Mouse (Mus musculus): ENCODE results near the gene 4931428F04Rik.

4931428F04Rik gene

GRCm38 (mm10) chr8:105289805-105290460, at the start of gene 4931428F04Rik:
TSS of gene 4931428F04Rik (minus strand) at chr8:105289864.
- peak; percentile 73 for DNase-seq (ENCODE audit: low spot score)

DNA sequence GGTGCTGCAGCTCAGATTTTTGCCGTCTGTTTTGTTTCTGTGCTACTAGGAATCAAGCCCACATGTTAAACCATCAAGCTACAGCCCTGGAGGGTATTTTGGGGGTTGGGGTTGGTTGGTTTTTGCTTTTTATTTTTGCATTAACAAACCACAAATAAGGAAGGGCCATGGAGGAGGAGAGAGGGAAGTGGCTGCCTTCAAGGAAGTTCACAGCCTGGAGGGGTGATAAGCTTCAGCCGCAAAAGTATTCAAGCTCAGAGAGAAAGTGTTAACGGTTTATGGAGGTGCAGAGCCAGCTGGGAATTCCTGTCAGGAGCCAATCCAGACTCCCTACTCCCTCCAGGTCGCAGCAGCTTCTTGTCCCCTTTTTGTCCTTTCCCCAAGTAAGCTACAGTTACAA, 49.3 kb upstream of the 4931428F04Rik start:
- no peak for DNase-seq (ENCODE audit: low spot score)

GRCm38 (mm10) chr8:105336373-105337130, 46.9 kb upstream of the 4931428F04Rik start:
- no peak for DNase-seq (ENCODE audit: low spot score)

DNA sequence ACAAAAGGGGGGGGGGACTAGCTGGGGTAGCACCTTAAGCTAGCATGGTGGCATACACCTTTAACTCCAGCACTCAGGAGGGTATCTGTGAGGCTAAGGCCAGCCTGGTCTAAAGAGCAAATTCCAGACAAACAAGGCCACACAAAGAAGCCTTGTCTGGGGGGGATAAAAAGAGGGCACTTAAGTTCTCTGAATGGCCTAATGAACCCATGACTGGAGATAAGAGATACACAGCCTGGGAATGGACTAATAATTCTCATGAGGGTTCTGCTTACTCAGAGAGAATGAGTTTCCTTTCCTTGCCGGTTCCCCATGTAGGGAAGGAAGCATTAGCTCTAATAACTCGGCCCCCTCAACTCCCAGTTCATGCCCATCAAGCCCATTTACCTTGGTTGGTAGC, 42.9 kb upstream of the 4931428F04Rik start:
- no peak for DNase-seq (ENCODE audit: low spot score)

DNA sequence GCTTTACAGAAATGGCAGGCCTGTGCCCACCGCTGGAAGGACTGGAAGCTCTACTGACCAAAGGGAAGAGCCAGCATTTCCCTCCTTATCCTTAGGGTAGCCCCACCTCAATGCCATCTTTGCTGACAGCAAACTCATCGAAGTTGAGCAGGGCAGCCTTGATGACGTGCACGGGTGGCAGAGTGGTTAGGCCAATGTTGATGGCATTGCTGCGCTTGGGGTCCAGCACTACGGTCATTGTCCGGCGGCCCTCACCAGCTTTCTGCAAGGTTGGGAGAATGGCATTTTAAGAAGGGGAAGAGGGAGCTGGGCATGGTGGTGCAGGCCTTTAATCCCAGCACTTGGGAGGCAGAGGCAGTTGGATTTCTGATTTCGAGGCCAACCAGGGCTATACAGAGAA, 42.3 kb upstream of the 4931428F04Rik start:
- no peak for DNase-seq (ENCODE audit: low spot score)

- DNase-seq (ENCODE audit: low spot score) = no peak
These were observed 41.8 kb upstream of the 4931428F04Rik start for GRCm38 (mm10) chr8:105331469-105331868.

DNA sequence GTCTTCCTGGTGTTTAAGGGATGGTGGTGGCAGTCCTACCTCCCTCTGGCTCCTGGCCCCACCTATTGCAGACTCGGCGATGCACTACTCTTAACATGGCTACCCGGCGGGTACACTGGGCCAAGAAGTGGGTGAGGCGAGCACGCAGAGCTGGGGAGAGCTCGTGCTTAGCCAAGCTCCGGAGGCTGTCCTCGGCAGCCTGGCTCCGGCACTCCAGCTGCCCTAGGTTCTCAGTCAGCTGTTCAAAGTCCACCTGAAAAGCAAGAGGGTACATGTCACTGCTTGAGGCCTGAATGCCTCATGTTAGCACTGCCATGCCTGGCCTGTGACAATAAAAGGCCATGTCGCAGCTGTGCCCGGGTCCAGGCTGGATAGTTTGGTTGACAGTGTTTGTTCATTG, 40.7 kb upstream of the 4931428F04Rik start:
- no peak for DNase-seq (ENCODE audit: low spot score)

DNA sequence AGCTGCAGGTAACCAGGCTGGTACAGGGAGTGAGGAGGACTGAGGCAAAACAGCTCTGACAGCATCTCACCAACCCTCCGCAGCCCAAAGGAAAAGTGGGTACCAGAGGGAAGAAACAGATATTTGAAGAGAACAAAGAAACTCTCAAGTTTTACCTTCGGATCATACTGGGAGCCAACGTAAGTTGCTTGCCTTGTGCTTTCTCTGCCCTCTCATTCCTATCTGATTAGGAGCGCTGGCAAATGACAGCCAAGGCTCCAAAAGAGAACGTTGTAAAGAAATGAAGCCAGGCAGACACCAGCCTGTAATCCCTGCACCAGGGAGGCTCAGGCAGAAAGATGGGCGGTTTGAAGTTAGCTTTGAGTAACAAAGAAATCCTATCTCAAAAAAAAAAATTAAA, 37.3 kb upstream of the 4931428F04Rik start:
- DNase-seq (ENCODE audit: low spot score) = no peak

DNA sequence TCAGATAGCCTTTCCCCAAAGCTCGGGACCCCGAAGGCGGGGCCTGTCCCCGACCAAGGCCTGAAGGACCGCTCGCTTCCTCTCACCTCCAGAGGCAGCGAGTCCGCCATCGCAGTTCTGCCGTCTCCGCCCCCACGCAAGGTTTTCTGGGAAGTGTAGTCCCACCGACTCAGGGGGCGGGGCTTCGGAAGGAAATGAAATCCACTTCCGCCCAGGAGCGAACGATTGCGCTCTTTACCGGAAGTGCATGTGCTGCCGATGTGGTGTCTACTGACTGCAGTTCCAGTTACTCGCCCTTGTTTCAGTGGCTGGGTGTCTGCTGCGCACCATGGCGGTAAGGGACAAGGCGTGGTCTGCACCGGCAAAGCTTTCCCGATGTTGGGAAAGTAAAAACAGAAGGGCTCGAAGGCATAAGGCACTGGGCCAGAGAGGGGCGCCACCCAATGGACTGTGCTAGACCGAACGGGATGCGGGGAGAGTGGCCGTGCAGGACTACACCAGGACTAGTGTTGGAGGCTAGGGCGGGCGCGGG, 36.5 kb upstream of the 4931428F04Rik start, which contains the start of the genes Lrrc29 and Tmem208:
Gene Lrrc29, minus strand, starts transcription at position 138 of the 532 bp plus-strand sequence.
Gene Tmem208, plus strand, starts transcription at position 214 of the 532 bp plus-strand sequence.
- peak; percentile 98 for DNase-seq (ENCODE audit: low spot score)

- no peak for DNase-seq (ENCODE audit: low spot score)
These were observed 36.0 kb upstream of the 4931428F04Rik start for GRCm38 (mm10) chr8:105325641-105326093.

DNA sequence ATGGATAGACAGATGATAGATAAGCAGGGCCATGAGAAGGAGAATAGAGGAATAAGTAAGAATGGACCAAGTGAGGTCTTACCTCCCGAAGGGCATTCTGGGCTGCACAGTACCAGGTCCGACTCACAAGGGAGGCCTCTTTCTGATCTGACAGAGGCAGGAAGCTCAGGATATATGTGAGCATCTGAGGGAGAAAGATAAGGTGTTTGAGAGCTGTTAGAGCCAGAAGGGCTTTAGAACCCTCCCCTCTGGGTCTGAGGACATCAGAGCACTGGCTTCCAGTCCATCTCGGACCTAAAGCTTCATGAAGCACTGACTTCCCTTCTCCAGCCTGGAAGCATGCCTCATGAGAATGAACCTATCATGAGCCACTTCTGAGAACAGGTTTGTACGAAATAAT, 33.5 kb upstream of the 4931428F04Rik start:
- no peak for DNase-seq (ENCODE audit: low spot score)

DNA sequence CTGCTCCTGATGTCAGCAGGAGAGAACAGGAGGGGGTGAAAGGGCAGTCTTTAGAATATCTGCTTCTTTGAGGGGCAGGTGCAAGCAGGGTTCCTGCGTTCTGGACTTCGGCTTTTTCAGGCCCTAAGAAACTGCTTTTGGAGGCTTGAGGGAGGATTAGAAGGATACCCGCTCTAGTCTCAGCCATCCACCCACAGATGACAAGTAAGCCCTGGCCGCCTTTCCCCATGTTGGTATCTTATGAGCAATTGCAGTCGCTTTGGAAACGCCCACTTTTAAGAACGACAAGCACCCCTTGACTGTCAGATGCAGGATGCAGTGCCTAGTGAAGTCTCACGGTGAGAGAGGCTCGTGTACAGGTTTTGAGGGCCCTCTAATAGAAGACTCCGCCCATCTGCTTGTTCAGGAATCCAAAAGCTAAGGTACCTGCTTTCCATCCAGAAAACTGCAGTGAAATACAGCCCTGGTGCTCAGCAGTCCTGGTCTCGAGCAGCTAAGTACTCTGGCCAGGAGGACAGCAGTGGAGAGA, 29.1 kb upstream of the 4931428F04Rik start:
- no peak for DNase-seq (ENCODE audit: low spot score)

DNA sequence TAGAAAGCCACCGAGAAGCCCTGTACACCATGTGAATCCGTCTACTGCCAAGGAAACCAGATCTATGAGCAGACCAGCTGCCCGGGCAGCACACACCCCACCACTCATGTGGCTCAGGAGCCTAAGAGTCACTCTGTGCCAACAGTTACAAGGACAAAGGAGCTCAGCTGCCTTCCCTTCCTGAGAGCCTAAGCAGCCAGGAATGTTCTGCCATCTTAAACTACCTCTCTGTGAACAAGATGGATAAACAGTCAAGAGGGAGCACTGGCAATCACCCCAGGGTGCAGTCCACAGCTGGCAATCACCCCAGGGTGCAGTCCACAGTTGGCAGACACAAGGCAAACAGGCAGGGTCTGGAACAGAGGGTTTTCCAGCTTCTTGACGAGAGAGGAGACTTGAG, 28.3 kb upstream of the 4931428F04Rik start:
- no peak for DNase-seq (ENCODE audit: low spot score)

- DNase-seq (ENCODE audit: low spot score) = no peak
These were observed 25.6 kb upstream of the 4931428F04Rik start for GRCm38 (mm10) chr8:105315073-105315769.

- DNase-seq (ENCODE audit: low spot score) = no peak
These were observed 24.1 kb upstream of the 4931428F04Rik start for GRCm38 (mm10) chr8:105313622-105314402.

DNA sequence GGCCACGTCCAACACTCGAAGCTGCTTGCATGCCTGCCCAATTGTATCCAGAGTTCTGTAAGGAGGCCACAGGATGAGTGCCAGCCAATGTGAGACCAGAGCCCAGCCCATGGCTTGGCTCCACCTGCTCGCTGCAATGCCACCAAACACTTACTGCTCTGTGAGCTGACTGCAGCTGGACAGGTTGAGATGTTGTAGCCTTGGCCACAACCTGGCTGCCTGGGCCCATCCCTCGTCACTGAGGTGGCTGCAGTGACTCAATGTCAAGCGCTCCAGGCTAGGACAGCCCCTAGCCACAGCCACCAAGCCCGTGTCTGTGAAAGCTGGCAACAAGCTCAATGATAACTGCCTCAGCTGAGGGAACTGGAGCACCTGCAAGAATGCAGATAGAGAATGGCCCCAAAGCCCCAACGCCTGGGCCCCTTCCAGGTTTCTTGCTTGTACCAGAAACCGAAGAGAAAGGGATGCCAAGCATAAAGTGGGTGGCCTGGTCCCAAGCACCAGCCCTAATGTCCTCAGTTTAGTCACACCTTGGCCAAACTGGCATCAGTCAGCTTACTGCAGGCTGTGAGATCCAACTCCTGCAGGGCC, 23.3 kb upstream of the 4931428F04Rik start:
- DNase-seq (ENCODE audit: low spot score) = no peak

DNA sequence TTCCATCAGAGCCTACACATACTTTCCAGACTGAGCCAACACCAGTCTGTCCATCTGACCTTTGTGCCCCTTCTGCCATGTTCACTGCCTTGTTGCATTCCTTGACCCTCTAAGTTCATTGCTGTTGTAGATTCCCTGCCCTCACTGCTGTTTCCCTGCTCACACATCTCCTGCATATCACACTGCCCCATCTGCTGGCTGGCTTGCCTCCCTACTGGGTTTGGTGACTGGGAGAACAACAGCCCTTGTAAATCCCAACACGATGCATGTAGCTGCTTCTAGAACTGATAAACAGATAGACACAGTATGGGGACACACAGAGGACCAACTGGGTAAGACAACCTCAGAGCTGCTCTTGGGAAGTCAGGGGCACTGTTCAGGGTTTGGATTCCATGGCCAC, 22.1 kb upstream of the 4931428F04Rik start:
- no peak for DNase-seq (ENCODE audit: low spot score)

DNA sequence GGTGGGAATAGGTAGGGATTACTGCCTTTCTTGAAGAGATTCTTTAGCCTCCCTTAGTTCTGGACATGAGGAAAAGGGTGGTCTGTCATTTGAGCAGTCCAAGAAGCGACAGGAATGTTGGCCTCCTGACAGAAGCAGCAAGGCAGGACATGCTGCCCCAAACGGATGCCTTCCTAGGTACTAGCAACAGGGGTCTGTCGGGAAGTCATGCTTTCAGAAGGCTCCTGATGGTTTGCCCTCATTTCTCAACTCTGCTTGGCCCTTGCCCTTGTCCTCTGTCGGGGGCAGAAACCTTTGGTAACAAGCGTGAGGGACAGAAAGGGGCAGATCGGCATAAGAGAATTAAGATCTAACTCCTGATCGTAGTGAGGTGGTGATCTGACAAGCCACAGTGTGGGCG, 20.5 kb upstream of the 4931428F04Rik start:
- DNase-seq (ENCODE audit: low spot score) = no peak

DNA sequence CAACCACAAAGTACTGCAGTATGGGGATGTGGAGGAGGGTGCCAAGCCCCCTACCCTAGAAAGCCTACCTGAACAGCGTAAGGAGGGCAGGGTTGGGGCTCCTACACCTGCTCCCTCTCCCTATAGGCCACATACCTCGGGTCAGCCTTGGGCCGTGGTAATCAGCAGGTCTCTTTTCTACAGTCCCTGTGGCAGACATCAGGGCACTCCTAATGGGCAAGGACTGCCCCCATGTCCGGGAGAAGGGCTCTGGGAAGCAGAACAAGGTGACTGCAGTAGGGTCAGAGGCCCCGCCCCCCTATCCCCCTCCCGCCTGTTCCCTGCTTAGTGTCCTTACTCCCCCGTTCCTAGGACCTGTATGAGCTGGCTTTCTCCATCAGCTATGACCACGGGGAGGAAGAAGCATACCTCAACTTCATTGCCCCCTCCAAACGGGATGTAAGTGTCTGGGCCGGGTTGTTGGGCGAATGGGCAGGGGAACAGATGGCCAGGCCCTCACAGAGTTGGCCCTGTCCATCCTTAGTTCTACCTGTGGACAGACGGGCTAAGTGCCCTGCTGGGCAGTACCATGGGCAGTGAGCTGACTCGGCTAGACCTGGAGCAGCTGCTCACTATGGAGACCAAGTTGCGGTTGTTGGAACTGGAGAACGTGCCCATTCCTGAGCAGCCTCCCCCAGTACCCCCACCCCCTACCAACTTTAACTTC, 19.6 kb upstream of the 4931428F04Rik start:
- no peak for DNase-seq (ENCODE audit: low spot score)

DNA sequence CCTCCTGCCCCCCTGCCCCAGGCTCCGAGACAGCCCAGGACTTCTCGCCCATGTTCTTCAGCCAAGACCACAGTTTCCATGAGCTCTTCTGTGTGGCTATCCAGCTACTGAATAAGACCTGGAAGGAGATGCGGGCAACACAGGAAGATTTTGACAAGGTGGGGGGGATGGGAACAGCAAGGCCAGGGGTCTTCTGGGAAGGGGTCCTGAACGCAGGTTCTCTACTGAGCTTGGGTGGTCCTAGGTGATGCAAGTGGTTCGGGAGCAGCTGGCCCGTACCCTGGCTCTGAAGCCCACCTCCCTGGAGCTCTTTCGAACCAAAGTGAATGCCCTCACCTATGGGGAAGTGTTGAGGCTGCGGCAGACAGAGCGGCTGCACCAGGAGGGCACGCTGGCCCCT, 18.8 kb upstream of the 4931428F04Rik start:
- no peak for DNase-seq (ENCODE audit: low spot score)
